Mouse (Mus musculus) midbrain, embryonic 14.5 days (tissue): ENCODE results near the gene Rnf151. TPM values are rescaled to one million over a fixed set of nuclear protein-coding genes. Genes with fewer than 3 reads are reported as not detected.
A peak's percentile ranks its signal among the peaks of the same experiment; 100 is the strongest.

Source experiments
- ATAC-seq: fragments of 200-750 bp; cut with Nextera tagmentation; 2 replicates; pipeline ENCODE4 v1.8.0; 2017; ENCODE audit warnings: moderate number of reproducible peaks, moderate library complexity; ENCODE audit not compliant: low FRiP score, low TSS enrichment
- DNase-seq: peaks from one replicate; pipeline ENCODE4 v3.0.0-alpha.2; 2015
- H3K27ac ChIP-seq: fragments of 300-500 bp; sonication (generic); replicated peaks from 2 replicates; pipeline ENCODE4 v1.5.1; 2014; ENCODE audit warnings: mild to moderate bottlenecking, low read depth, low read length, moderate library complexity
- H3K27me3 ChIP-seq: fragments of 300-500 bp; sonication (generic); 2 replicates; pipeline ENCODE4 v1.6.1; 2014; ENCODE audit warnings: low read length, control low read depth, mixed read lengths; ENCODE audit not compliant: control insufficient read depth, insufficient read depth
- H3K36me3 ChIP-seq: fragments of 300-500 bp; sonication (generic); 2 replicates; pipeline ENCODE4 v1.6.1; 2014; ENCODE audit warnings: low read length, control low read depth; ENCODE audit not compliant: control insufficient read depth, insufficient read depth
- H3K4me1 ChIP-seq: fragments of 300-500 bp; sonication (generic); 2 replicates; pipeline ENCODE4 v1.6.1; 2014; ENCODE audit warnings: mild to moderate bottlenecking, antibody characterized with exemption, low read length, control low read depth; ENCODE audit not compliant: control insufficient read depth, insufficient read depth
- H3K4me2 ChIP-seq: fragments of 300-500 bp; sonication (generic); 2 replicates; pipeline ENCODE4 v1.6.1; 2014; ENCODE audit warnings: mild to moderate bottlenecking, low read length, moderate library complexity
- H3K4me3 ChIP-seq: fragments of 300-500 bp; sonication (generic); replicated peaks from 2 replicates; pipeline ENCODE4 v1.5.1; 2014; ENCODE audit warnings: low read depth, low read length
- H3K9ac ChIP-seq: fragments of 300-500 bp; sonication (generic); replicated peaks from 2 replicates; pipeline ENCODE4 v1.6.1; 2014; ENCODE audit warnings: mild to moderate bottlenecking, low read length, moderate library complexity
- H3K9me3 ChIP-seq: fragments of 300-500 bp; sonication (generic); 2 replicates; pipeline ENCODE4 v1.6.1; 2016; ENCODE audit warnings: low read length, control low read depth, mixed read lengths; ENCODE audit not compliant: control insufficient read depth
- WGBS: fragments of 180-500 bp; shearing (Covaris S2); extraction: QIAGEN DNeasy Blood & Tissue Kit; methylation state at CpG from one replicate; pipeline ENCODE4 v1.1.7; 2014; 5-methylcytosine and 5-hydroxymethylcytosine counted together
- polyA plus RNA-seq: library from polyadenylated mRNA; unstranded; fragments of >200 nt; fragmentation: Nextera tagmentation; extraction: Ambion mirVana; gene quantifications from 2 replicates; pipeline ENCODE4 v1.2.1, GENCODE M21; 2014

Gene Rnf151
- 0.32 TPM in 1 of 2 replicates, not detected in the other for polyA plus RNA-seq

DNA sequence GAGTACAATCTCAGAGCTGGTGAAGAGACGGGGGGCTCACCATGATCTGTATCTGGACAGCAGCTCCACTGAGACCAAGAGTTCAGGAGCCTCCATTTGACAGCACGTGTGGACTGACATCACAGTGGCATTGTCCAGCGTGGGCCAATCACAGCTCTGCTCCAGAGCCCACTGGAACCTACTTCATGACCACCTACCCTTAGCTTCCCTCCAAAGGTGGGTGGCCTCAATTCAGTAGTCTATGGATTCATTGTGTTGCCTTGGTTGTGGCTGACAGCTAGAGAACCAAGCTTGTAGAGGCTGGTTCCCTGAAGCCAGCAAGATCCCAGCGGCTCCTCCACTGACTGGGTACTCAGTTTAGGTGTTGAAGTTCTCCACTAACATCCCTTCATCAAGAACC lies at the start of gene Rnf151, which contains the start of gene Rps2:
TSS of gene Rnf151 (minus strand) at position 121 of the 400 bp plus-strand sequence.
TSS of gene Rps2 (plus strand) at position 174 of the 400 bp plus-strand sequence.
- no peak for DNase-seq
- peak within 1 kb of the TSS; percentile 84 for H3K4me2 ChIP-seq
- peak within 1 kb of the TSS; percentile 85; the same call in 1 of the 2 replicates for H3K4me3 ChIP-seq
- no peaks in the 10 kb centered on the region for H3K27me3 ChIP-seq
- peaks cover under 1% of the 10 kb centered on the region; the same call in 1 of the 2 replicates for H3K4me1 ChIP-seq
- H3K9me3 ChIP-seq: no peaks in the 10 kb centered on the region
- H3K36me3 ChIP-seq: peaks cover 29% of the 10 kb centered on the region
- 87% methylated on average over 4 of the region's 4 CpGs for WGBS
- no peak within 1 kb of the TSS for H3K27ac ChIP-seq
- no peak for ATAC-seq
- H3K9ac ChIP-seq: no peak within 1 kb of the TSS; the same call in 1 of the 2 replicates

GRCm38 (mm10) chr17:24766266-24766875 lies 48.5 kb upstream of the Rnf151 start:
- WGBS: 20% methylated on average over 12 of the region's 12 CpGs
- DNase-seq: no peak

GRCm38 (mm10) chr17:24765016-24765905 lies 47.4 kb upstream of the Rnf151 start:
- Histone ChIP-seq H3K4me2 (no peak overlapping the region), H3K9me3 (no peaks in the 10 kb centered on the region), H3K4me3 (no peak overlapping the region), H3K9ac (no peak overlapping the region), H3K36me3 (no peaks in the 10 kb centered on the region), H3K27ac (peak overlapping the region; percentile 9; the same call in 1 of the 2 replicates), H3K4me1 (no peaks in the 10 kb centered on the region), H3K27me3 (no peaks in the 10 kb centered on the region)
- DNase-seq (peak; percentile 20), ATAC-seq (no peak)
- WGBS: 50% methylated on average over 22 of the region's 22 CpGs

More at GRCm38 (mm10) chr17:24766266-24766875, 48.5 kb upstream of the Rnf151 start:
- no peak overlapping the region for H3K27ac ChIP-seq
- H3K36me3 ChIP-seq: no peaks in the 10 kb centered on the region
- no peaks in the 10 kb centered on the region for H3K9me3 ChIP-seq
- H3K4me2 ChIP-seq: no peak overlapping the region
- no peak for ATAC-seq
- no peaks in the 10 kb centered on the region for H3K4me1 ChIP-seq
- H3K9ac ChIP-seq: no peak overlapping the region
- no peaks in the 10 kb centered on the region for H3K27me3 ChIP-seq
- H3K4me3 ChIP-seq: no peak overlapping the region

DNA sequence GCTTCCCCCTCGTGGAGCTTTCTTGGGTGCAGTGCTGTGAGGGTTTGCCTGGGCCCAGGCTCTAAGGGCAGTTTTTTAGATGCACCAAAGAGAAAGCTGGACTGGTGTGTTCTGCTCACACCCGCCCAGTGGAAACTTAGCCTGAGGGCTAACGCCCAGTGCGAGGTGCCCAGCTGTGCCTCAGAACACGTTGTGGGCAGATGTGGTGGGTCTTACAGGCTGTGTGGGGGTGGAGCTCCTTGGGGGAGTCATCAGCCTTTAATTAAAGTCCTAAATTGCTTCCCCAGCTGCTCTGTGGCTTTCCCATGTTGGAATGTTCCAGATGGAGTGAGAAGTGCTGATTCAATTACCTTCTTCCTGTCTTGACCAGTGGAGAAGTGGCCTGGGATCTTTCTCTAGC lies 43.3 kb upstream of the Rnf151 start:
- Histone ChIP-seq H3K27ac (no peak overlapping the region), H3K9ac (no peak overlapping the region), H3K4me1 (no peaks in the 10 kb centered on the region), H3K36me3 (no peaks in the 10 kb centered on the region), H3K9me3 (no peaks in the 10 kb centered on the region), H3K4me3 (no peak overlapping the region), H3K27me3 (no peaks in the 10 kb centered on the region; the same call in 1 of the 2 replicates), H3K4me2 (no peak overlapping the region)
- ATAC-seq: no peak
- 54% methylated on average over 5 of the region's 5 CpGs for WGBS
- no peak for DNase-seq

DNA sequence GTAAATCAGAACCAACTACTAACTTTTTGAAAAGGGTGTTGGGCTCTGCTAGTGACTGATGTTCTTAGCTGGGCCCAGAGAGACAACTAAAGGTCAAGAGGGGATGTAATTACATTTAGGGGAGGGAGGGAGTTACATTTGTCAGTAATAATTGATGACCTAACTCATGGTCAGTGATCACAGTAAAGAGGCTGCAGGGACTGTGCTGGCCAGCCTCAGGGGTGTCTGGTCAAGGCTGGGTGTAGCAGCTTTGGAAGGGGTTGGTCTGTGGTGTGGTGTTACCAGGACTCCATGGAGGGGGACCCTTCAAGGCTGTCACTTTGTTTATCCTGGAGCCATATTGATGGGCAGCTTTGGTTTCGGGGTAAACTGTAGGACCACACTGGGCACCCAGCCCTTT lies 39.5 kb upstream of the Rnf151 start:
- no peak overlapping the region for H3K9ac ChIP-seq
- H3K9me3 ChIP-seq: no peaks in the 10 kb centered on the region
- H3K4me1 ChIP-seq: peaks cover 6% of the 10 kb centered on the region; the same call in 1 of the 2 replicates
- no peak for ATAC-seq
- H3K4me2 ChIP-seq: no peak overlapping the region
- H3K4me3 ChIP-seq: no peak overlapping the region
- H3K27ac ChIP-seq: no peak overlapping the region
- DNase-seq: no peak
- WGBS: 65% methylated on average over 1 of the region's 1 CpGs
- H3K27me3 ChIP-seq: peaks cover 28% of the 10 kb centered on the region
- no peaks in the 10 kb centered on the region for H3K36me3 ChIP-seq

DNA sequence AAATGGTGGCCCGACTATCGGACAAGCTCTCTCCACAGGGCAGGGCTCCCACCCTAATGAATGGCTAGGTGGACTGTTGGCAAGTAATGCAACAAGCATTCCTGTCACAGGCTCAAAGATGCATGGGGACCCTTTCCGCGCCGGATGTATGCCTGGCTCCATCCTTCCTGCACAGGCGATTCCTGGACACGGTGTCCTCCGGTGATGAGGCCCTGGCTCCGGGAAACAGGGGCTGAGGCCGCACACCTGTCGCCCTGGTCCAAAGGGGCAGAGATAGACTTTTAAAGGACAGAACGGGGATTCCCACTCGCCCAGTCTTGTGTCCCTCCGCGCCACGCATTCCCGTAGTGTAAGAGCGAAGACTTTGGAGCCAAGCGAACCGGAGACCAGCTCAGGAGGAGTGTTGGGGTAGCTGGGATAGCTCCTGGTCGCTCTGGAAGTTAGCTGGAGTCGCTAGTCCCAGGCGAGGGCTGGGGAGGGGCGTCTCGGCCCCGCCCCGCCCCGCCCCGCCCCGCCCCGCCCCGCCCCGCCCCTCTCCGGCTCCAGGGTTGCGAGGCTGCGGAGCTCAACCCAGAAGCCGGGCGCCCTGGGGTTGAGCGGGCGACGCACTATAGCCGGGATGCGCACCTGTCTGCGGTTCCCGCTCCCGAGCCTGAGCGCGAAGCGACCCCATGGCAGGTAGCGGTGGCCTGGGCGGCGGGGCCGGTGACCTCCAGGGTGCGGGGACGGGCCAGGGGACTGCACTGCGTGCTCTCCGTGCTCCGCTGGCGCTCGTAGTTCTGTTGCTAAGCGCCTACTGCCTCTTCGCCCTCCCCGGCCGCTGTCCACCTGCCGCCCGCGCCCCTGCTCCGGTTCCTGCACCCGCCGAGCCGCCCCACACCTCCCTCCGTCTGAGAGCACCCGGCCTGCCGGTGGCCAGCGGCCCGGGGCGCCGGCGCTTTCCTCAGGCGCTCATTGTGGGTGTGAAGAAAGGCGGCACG lies 34.8 kb upstream of the Rnf151 start, which contains the start of gene Hs3st6:
TSS of gene Hs3st6 (plus strand) at position 574 of the 980 bp plus-strand sequence.
- peaks cover 7% of the 10 kb centered on the region; the same call in 1 of the 2 replicates for H3K4me1 ChIP-seq
- H3K27ac ChIP-seq: no peak within 1 kb of the TSS
- DNase-seq (peak; percentile 37), ATAC-seq (no peak)
- H3K9me3 ChIP-seq: no peaks in the 10 kb centered on the region
- H3K4me3 ChIP-seq: peak within 1 kb of the TSS; percentile 38
- H3K36me3 ChIP-seq: no peaks in the 10 kb centered on the region
- H3K27me3 ChIP-seq: peaks cover 53% of the 10 kb centered on the region
- peak within 1 kb of the TSS; percentile 75 for H3K4me2 ChIP-seq
- 1% methylated on average over 76 of the region's 82 CpGs for WGBS
- H3K9ac ChIP-seq: peak within 1 kb of the TSS; percentile 34; the same call in 1 of the 2 replicates

DNA sequence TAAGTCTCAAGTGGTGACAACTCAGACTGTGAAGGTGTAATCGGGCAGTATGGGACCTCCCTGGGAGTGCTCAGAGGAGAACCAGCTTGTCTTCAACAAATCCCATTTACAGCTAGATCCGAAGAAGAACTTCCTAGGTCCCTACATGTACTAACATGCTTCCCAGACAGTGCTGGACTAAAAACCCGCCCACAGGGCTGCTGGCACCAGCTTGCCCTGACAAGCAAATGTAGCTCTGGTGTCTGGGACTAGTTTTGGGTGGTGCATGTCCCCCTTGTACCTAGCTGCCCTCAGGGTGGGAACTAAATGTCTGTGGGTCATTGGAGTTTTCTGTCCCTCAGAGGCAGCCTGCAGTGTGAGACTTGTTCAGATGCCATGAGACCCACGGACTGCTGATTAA lies 33.7 kb upstream of the Rnf151 start:
- Histone ChIP-seq H3K4me2 (no peak overlapping the region), H3K9me3 (no peaks in the 10 kb centered on the region), H3K36me3 (no peaks in the 10 kb centered on the region), H3K9ac (no peak overlapping the region), H3K4me3 (no peak overlapping the region), H3K27me3 (peaks cover 53% of the 10 kb centered on the region), H3K27ac (no peak overlapping the region), H3K4me1 (peaks cover 7% of the 10 kb centered on the region; the same call in 1 of the 2 replicates)
- no peak for DNase-seq
- 12% methylated on average over 4 of the region's 4 CpGs for WGBS
- no peak for ATAC-seq

GRCm38 (mm10) chr17:24746986-24747385 lies 29.1 kb upstream of the Rnf151 start:
- Histone ChIP-seq H3K4me1 (no peaks in the 10 kb centered on the region), H3K9ac (no peak overlapping the region), H3K4me3 (no peak overlapping the region), H3K27ac (no peak overlapping the region), H3K9me3 (no peaks in the 10 kb centered on the region), H3K36me3 (no peaks in the 10 kb centered on the region), H3K4me2 (no peak overlapping the region), H3K27me3 (peaks cover 22% of the 10 kb centered on the region)
- ATAC-seq: no peak
- no peak for DNase-seq
- WGBS: 64% methylated on average over 4 of the region's 4 CpGs
